Mouse (Mus musculus) natural killer cell, adult 2 months (primary cell): ENCODE results near the gene Arhgap4.

ENCODE experiments used
- DNase-seq, 2 experiments: peaks; one replicate each; pipeline ENCODE4 v3.0.0; 2022; ENCODE audit warnings: low spot score in 2 of 2

Arhgap4 gene

GRCm38 (mm10) chrX:73914827-73915703 is 6.6 kb downstream of the Arhgap4 start:
- peak; percentile 89 to 94 for DNase-seq

DNA sequence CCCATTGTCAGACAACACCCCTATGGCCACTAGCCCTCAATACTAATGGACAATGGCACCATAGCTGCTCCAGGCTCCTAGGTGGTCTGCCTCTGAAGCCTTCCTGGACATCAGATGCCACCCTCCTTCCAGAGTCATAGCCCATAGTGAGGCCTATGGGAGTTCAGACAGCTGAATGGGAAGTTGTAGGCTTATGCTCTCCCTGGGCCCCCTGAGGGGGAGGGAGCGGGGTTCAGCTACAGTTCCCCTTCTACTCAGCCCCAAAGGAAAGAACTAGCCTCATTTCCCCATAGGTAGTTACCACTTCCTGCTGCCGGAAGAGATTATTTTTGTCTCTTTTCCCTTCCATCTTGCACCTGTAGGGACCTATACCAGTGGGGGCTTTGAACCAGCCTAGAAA is 10.1 kb downstream of the Arhgap4 start:
- DNase-seq, result peak; percentile 14 to 41

DNA sequence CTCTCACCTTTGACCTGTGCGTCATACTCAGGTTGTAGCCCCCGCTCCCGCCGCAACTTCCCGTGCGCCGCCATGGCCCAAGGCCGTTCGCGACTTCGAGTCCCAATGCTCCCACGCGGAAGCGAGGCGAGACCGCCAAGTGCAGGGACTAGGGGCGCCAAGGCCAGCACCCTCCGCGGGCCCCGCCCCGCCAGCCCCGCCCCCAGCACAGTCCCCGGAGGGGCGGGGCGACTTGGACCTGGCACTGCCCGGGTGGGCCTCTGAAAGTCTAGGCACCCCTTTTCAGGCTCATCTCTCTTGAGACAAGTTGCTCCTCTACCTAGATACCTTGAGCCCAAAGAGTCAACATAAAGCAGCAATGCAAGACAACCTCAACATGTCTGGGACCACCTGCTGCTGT is 10.5 kb downstream of the Arhgap4 start:
- DNase-seq, result peak; percentile 34 to 39

DNA sequence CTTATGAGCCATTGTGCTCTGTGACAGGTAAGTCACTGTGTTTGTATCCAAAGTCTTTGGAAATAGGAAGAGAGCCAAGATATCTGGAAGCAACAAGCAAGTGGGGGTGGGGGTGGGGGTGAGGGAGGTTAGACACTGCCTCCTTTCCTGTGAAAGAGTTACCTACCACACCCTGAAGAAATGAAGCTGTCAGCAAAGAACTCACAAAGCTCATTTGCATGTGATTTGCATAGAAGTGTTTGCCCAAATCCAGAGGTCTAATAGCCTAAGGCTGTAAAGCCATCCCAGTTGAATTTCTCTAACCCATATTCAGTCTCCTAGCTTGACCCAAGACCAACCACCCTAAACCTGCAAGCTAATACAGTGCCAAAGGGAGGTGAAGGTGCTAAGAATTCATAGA is 11.2 kb downstream of the Arhgap4 start:
- DNase-seq, result peak in 1 of 2 experiments; percentile 3

DNA sequence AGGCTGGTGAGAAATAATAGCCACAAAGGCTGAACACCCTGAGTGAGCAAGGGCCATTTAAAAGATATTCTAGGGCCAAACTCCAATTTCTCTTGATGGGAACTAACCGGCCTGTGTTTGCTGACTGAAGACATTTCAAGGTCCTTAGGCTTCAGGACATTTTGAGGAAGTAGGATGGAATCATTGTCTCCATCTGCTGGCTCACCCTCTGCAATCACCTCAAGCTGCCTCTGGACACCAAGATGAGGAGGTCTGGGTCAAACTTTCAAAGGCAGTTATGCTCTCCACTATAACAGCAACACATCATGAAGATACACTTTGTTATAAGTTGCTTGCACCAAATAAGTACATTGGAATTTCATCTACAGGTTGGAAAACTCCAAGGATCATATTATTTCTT is 11.6 kb downstream of the Arhgap4 start:
- no peak for DNase-seq

- no peak for DNase-seq
Observed at GRCm38 (mm10) chrX:73897959-73898358, 23.7 kb downstream of the Arhgap4 start.

GRCm38 (mm10) chrX:73895719-73896118 is 26.0 kb downstream of the Arhgap4 start, which contains the start of gene L1cam:
L1cam (minus strand) TSS chrX:73896105.
- DNase-seq, result peak; percentile 33 to 57

- no peak for DNase-seq
Observed at GRCm38 (mm10) chrX:73892833-73893232, 28.8 kb downstream of the Arhgap4 start.

DNA sequence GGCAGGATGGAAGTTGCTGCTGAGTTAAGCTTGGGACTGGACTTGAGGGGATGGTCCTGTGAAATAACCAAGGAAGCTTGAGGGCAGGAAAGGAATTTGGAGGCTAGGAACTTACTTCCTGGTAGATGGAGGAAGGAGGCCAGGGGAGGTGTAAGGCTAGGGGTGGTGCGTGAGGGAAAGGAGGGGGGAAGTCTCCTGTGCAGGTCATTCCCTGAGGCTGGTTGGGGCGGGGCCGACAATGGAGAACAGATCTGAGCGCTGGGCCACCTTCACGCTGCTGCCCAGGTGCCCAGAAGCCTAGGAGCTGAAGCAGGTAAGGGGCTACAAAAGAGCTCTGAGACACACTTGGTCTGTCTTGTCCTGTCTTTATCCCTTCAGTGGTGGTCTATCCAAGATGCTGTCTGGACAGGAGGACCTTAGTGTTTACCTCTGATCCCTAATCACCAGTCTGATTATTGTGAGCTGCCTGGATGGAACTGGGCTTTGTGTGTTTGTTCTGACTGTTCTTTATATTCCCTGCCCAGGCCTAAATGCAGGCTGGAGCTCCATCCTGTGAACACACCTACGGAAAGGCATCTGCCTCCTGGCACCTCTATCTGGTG is 30.0 kb downstream of the Arhgap4 start, which contains the start of gene Avpr2:
Avpr2 (plus strand) TSS at position 552 of the 602 bp plus-strand sequence.
- no peak for DNase-seq

- no peak for DNase-seq
Observed at GRCm38 (mm10) chrX:73881463-73881862, 40.2 kb downstream of the Arhgap4 start.

DNA sequence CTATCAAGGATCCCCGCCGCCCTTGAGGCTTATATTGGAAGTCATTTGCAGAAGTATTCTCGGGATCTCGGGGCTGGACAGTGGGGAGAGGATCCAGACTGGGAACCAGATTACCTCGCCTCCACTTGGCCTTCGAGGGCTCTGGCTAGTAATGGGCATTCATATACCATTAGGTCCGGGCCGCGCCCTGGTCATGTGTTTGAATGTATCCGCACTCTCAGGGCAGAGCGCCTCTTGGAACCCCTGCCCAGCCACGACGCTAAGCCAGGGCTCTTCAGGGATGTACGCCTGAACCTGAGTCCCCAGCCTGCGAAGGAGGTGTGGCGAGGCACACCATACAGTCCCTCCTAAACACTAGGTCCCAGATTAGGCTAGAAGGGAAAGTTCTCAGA is 40.6 kb downstream of the Arhgap4 start:
- DNase-seq, result no peak

DNA sequence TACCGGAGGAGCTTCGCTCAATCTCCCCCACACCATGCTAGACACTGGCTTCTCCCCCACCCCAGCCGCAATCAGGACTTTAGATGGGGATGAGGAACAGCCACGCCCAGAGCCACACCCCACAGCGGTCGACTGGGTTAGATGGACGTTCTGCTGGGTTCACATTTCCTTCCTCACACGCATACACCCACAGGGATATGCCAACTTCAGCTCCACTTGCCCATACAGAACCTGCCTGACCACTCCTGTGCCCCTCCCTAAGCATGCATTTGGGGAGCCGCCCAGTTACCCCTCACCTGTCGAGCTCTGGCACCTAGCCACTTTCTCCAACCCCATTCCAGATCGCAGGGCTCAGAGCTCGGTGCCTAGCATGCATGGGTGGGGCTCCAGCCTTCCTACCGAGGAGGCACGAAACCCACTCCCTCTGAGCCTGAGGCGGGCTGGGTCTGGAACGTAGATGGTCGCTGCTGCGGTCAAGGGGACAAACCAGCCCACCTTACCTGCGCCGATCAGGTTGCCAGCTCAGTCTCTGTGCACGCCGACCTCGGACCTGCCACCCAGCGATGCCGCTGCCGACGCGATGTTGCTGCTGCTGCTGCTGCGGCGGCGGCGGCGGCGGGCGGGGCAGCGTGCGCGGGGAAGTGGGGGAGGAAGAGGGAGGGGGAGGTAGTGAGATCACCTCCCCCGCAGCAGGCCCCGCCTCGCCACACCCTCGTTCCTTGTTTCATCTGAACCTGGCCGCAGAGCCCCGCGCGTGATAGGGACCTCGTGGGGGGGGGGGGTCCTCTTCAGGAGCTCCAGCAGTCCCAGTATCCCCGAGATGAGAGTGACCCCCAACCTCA is 41.3 kb downstream of the Arhgap4 start:
- DNase-seq, result peak; percentile 30 to 52

- DNase-seq, result no peak
Observed at GRCm38 (mm10) chrX:73877014-73877413, 44.7 kb downstream of the Arhgap4 start.

GRCm38 (mm10) chrX:73875881-73876280 is 45.8 kb downstream of the Arhgap4 start:
- no peak for DNase-seq

DNA sequence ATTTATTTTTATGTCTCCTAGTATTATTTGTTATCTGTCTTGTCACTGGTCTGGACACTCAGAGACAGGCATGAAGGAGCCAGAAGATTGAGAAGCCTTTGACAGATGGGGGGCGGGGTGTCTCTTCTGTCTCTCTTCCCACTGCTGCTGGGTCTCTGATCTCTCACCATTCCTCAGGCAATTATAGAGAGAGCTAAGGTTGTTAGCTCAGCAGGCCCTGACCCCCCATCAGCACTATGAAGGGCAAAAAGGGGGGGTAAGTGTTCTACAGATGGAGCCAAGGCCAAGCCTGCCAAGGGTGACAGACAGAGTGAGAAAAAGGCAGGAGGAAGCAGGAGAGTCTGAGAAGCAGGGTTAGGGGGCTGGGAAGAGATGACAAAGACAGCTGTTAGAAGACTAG is 49.7 kb downstream of the Arhgap4 start:
- no peak for DNase-seq

GRCm38 (mm10) chrX:73871474-73871873 is 50.2 kb downstream of the Arhgap4 start:
- DNase-seq, result no peak

DNA sequence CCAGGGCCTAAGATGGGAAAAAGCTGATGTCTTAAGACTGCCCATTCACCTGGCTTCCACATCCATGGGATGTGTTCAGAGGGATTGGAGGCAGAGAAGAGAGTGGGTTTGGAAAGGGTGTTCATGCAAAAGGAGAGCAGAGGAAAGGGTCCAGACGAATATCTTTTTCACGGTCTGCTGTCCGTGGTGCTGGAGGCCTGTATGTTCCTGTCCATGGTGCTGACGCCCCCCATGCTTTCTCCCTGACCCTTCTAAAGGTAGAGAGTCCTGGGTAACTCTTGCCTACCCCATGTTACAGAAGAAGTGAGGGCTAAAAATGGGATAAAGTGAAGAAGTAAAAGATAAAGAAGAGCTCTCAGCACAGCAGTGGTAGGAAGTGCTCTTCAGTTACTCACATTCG is 52.3 kb downstream of the Arhgap4 start:
- DNase-seq, result no peak

DNA sequence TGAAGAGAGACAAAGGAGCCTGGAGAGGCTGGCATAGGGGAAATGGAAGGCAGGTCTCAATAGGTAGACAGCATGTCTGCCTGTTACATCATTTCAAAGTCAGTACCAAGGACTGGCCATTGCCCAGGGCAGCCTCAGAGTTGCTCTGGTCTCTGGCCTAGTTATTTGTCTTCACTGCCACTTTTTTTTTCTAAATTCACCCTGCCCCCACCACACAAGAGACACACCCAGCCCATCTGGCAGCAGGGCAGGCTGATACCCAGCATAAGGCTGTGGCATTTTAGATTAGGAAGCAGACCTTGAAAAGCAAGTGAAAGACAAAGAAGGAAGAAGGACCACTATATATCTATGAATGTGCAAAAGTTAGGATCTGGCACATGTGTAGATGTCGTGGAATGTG is 53.8 kb downstream of the Arhgap4 start:
- DNase-seq, result no peak

DNA sequence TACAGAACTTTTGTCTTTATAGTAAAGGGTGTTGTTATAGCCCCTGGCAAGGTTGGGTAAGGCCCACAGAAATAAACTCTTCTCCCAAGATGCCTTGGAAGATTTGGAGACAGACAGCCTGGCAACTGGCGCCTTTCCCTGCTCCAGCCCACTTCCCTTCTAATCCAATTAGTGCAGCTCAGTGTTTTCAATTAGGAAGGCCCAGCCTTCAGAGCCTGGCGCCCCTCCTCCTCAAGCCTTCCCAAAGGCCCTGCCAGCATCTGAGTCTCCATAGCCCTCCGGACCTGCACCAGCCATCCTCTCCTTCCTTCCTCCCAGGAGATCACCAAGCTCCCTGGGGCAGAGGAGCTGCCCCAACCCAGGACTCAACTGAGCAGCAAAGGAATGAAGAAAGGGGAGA is 54.4 kb downstream of the Arhgap4 start:
- DNase-seq, result no peak

DNA sequence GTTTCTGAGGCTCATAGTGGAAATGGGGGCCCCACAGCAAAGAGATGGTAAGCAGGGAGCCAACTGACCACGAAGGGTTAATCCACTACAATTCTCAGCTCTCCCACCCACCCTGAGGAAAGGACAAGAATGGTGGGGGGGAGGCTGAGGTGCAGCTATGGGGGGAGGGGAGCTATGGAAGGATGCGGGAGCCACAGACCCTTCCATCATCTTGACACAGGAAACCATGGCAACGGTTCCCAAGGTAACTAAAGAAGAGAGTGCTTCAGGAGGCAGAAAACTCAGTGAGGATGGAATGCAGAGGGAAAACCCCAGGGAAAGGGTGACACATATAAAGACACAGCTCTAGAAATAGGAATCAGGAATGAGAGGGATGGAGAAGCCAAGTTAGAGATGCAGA is 57.0 kb downstream of the Arhgap4 start:
- DNase-seq, result no peak

DNA sequence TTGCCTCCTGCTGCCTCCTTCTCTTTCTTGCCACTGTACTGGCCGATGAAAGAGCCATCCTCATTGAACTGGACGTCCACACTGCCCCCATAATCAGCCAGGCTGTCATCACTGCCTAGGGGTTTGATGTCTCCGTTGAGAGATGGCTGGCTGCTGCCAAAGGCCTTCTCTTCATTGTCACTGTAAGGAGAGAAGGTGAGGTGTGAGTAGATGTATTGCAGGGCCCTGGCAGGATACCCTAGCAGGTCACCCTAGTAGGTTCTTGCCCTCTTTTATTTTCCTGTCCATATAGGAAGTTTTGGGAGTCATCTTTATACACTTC is 66.6 kb downstream of the Arhgap4 start:
- DNase-seq, result no peak

DNA sequence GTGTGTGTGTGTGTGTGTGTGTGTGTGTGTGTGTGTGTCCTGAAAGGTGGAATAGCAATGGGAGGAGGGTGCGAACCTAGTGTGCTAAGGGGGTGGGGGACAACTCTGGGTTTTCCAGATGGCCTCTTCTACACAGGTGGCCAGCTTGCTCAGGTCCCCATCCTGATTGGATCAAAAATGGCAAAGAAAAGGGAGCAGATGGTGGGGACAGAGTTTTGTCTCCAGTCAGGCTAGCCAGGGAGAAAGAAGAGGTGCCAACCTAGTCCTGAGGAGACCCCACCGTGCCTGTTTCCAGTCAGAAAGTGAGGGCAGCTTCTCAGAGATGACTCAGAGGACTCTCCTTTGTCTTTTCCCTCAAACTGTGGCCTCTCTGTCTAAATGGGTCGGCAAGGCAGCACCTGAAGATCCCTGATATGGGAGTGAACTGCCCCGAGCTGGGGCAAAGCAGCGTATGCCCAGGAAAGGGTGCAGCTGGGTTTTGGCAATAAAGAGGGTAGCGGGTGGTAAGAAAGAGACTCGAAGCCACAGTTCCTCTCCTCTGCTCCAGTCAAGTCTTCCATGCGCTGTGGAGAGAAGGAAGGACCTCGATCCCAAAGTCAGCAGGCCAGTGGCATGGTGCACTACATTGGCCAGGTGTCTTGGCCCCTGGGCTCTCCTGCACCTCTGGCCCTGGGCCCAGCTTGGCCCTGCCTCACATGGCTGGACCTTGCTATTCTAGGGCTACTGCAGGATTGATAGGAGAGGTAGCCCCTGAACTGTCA is 67.2 kb downstream of the Arhgap4 start:
- no peak for DNase-seq
